Mouse (Mus musculus) CH12.LX (cell line): ENCODE measurements around the gene Coro2a.

ENCODE experiments used
- BHLHE40 ChIP-seq: IDR thresholded peaks from 2 replicates; pipeline ENCODE4 v1.6.1; 2011; ENCODE audit warnings: mild to moderate bottlenecking, low read depth, low read length, improper control_type of control experiment
- CTCF ChIP-seq, 2 experiments: IDR thresholded peaks in 1 of 2; conservative IDR thresholded peaks in 1 of 2; 2 replicates each; pipeline ENCODE4 v1.5.1; 2011 to 2012; ENCODE audit warnings: low read depth in 2 of 2, low read length in 2 of 2, improper control_type of control experiment in 1 of 2, inconsistent platforms in 1 of 2, mild to moderate bottlenecking in 1 of 2, moderate library complexity in 1 of 2
- EP300 ChIP-seq: IDR thresholded peaks from 2 replicates; pipeline ENCODE4 v1.6.1; 2011; ENCODE audit warnings: low read length, improper control_type of control experiment
- ETS1 ChIP-seq: conservative IDR thresholded peaks from 2 replicates; pipeline ENCODE4 v1.6.1; 2012; ENCODE audit warnings: low read depth, mild to moderate bottlenecking, inconsistent platforms, low read length, improper control_type of control experiment, moderate library complexity
- HCFC1 ChIP-seq: IDR thresholded peaks from 2 replicates; pipeline ENCODE4 v1.6.1; 2012; ENCODE audit warnings: low read depth, mild to moderate bottlenecking, inconsistent platforms, low read length, improper control_type of control experiment
- MAFK ChIP-seq: IDR thresholded peaks from 2 replicates; pipeline ENCODE4 v1.6.1; 2011; ENCODE audit warnings: low read length, improper control_type of control experiment; ENCODE audit not compliant: insufficient replicate concordance
- MAX ChIP-seq: IDR thresholded peaks from 2 replicates; pipeline ENCODE4 v1.6.1; 2011; ENCODE audit warnings: low read length, improper control_type of control experiment
- MEF2A ChIP-seq: IDR thresholded peaks from 2 replicates; pipeline ENCODE4 v1.6.1; 2014; ENCODE audit warnings: low read depth, mild to moderate bottlenecking, inconsistent platforms, low read length, improper control_type of control experiment, borderline replicate concordance
- POLR2A ChIP-seq: IDR thresholded peaks from 2 replicates; pipeline ENCODE4 v1.6.1; 2011; ENCODE audit warnings: low read depth, mild to moderate bottlenecking, improper control_type of control experiment, low read length
- POLR2AphosphoS2 ChIP-seq: IDR thresholded peaks from 2 replicates; pipeline ENCODE4 v1.6.1; 2011; ENCODE audit warnings: low read depth, low read length, improper control_type of control experiment
- SMC3 ChIP-seq: IDR thresholded peaks from 2 replicates; pipeline ENCODE4 v1.6.1; 2011; ENCODE audit warnings: low read depth, low read length, improper control_type of control experiment
- TBP ChIP-seq: conservative IDR thresholded peaks from 2 replicates; pipeline ENCODE4 v1.6.1; 2011; ENCODE audit warnings: low read depth, low read length, improper control_type of control experiment
- USF1 ChIP-seq: IDR thresholded peaks from 2 replicates; pipeline ENCODE4 v1.6.1; 2014; ENCODE audit warnings: low read depth, mild to moderate bottlenecking, inconsistent platforms, low read length, improper control_type of control experiment
- ZNF384 ChIP-seq: IDR thresholded peaks from 2 replicates; pipeline ENCODE4 v1.6.1; 2012; ENCODE audit warnings: low read depth, low read length, improper control_type of control experiment, inconsistent platforms

DNA sequence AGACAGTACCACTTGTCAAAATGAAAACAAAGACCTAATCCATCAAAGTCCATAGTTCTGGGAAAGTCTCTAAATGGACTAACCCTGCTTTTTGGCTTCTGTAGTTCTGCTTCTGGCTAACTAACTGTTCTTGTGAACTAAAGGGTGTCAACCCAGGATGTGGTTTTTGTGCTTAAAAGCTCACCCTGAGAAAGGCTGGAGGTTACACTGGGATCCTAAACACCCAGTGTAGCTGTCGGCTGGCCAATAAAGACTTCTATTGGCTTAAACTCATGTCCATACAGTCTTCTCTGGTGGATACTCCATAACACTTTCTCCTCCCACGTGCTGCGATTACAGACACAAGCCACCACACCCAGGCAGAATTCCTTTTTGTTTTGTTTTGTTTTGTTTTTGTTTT is 75.8 kb downstream of the Coro2a start:
- no peak for TF ChIP-seq CTCF (conservative IDR thresholded peaks at IDR 0.05 in 1 of 2, IDR thresholded peaks at IDR 0.05 in 1 of 2; ENCODE audit: low read depth in 2 of 2, low read length in 2 of 2)
- no peak for TF ChIP-seq POLR2A
- no peak for TF ChIP-seq TBP
- no peak for TF ChIP-seq ETS1
- no peak for TF ChIP-seq POLR2AphosphoS2
- no peak for TF ChIP-seq SMC3
- TF ChIP-seq HCFC1 = no peak
- TF ChIP-seq EP300 = no peak
- no peak for TF ChIP-seq ZNF384
- no peak for TF ChIP-seq BHLHE40
- TF ChIP-seq MAX = no peak
- TF ChIP-seq USF1 = no peak
- TF ChIP-seq MEF2A = no peak
- TF ChIP-seq MAFK = no peak
